Mouse (Mus musculus) liver (tissue): ENCODE measurements around the gene Tmprss5.

Source experiments
- DNase-seq: peaks from one replicate; pipeline ENCODE4 v3.0.0-alpha.2; 2020; ENCODE audit warnings: mixed read lengths

Gene Tmprss5

DNA sequence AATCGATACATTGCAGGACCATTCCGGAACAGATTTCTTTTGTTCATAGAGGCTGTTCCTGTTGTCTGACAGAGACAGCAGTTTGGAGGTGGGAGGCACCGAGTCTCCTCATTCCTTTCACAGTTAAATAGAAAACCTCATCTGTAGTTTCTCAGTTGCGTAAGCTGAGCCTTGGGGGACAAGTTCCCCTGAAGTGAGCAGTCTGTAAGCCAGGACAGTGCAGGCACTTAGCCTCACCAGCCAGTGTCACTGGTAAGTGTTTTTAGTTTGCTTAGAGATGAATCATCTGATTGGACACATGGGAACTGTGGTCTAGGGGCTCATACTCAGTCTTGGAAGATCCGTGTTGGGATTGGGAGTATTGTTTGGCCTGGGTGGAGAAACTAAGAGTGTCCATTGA, at the start of gene Tmprss5:
TSS of gene Tmprss5 (plus strand) at position 154 of the 400 bp plus-strand sequence.
- DNase-seq, result no peak

DNA sequence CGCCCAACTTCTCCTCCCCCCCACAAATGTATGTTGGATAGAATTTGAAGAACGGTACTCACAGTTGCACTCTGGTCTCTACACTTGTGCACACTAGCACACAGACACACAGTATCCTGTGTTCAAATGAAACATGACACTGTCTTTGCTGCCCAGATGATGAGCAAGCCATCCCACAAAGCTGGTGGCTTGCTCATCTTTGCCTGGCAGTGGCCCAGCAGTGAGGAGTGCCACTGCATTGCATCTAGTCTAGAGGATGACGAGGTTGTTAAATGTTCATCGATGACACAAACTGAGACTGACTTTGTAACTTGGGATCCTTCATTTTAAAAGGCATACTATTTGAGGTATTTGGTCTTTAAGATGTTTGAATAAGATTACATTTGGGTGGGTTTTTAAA, 46.3 kb upstream of the Tmprss5 start:
- no peak for DNase-seq

DNA sequence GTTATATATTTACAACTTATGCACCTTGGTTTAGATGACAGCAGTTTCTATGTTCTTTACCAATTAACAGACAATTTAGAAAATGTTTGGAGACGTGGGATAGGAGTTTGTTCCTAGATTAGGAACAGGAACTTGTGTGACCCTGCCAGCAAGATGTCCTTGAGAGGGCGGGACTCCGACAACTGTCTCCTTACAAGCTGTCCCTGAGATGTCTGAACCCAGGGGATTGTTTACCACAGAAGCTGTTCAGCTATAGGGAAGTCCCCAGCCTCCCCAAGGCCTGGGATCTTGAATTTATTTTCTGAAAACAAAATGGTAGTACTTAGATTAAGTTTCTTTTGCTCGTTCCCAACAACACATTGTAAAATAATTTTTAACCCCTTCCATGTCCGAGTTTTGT, 30.2 kb upstream of the Tmprss5 start:
- no peak for DNase-seq

DNA sequence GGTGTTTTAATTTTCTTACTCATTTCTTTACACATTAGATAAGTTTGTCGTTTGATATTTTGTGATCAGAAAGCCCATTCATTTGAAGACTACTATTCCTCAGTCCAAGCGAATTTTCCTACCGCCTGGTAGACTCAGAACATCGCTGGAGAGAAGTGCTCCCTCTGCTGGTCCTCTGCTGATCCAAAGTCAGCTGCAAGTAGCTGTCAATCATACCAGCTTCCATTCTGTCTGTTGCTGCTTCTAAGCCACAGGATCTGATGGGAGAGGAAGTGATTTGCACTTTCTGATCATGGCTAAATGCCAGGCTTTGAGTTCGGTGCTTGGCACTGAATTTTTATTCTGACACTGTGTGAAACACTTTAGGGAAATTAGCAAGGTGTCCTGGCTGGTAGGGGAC, 29.7 kb upstream of the Tmprss5 start:
- DNase-seq, result peak; percentile 58

DNA sequence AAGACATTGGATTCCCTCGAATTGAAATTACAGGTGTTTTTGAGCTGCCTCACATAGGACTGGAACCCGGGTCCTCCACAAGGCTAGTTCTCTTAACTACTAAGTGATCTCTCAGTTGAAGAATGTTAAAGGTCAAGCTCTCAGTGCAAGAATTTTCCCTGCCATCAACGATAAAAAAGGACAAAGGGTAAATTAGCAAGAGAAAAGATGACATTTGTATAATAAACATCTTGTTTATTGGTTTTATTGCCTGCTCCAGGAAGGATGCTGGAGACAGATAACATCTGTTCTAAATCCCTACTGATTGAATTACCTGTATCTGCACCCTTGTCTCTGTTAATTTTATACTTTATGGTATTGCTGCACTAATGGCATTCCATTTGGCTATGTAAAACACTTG, 27.0 kb upstream of the Tmprss5 start:
- no peak for DNase-seq

DNA sequence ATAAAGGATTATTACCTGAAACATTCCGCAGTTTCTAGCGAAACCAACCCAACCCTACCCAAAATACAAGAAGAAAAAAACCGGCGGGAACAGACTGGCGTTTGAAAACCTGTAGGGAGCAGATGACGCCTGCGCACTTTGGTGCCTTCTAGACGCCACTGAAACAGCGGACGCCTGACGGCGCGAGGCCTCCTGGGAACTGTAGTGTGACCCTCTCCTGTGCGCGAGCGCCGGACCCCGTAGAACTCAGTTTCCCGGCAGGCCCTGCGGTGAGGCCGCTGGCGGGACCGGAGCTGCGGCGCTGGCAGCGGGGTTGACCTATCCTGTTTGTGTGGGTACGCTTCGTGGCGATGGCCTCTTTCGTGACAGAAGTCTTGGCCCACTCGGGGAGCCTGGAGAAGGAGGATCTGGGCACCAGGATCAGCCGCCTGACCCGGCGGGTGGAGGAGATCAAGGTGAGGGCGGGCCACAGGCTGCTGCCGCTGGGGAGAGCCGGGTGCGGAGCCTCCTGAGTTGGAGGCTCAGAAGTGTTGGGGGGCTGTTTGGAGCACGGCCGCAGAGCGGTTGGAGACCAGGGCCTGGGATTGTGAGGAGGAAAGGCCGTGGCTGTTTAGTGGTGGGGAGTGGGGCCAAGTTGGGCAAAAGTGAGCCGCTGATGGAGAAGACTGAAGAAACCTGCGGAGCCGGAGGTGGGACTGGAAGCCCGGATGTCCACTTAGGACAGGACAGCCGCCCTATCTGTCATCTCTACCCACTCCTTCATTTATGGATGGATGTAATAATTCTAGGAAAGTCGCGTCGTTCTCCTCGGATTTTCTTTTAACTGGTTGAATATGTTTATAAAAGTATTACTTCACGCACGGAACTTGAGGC, 25.5 kb upstream of the Tmprss5 start, which contains the start of gene Zw10:
TSS of gene Zw10 (plus strand) at position 281 of the 873 bp plus-strand sequence.
- DNase-seq, result peak; percentile 95

DNA sequence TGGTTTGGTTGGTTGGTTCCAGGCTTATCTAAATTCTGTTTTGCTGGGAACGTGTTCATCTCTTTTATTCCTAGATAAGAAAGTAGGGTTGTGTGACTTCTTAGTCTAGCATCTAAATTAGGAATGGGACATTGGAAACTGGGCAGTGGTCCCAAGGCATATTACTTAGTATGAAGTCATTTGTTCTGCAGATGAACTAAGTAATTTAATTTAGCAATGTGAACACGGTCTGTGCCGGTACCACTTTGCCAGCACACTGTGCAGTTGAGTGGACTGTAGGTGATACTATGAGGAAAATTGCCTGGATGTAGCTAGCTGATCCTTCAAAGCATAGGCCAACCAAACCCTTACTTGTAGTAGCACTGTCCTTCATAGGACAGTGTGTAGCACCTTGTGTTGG, 4.2 kb upstream of the Tmprss5 start:
- no peak for DNase-seq

DNA sequence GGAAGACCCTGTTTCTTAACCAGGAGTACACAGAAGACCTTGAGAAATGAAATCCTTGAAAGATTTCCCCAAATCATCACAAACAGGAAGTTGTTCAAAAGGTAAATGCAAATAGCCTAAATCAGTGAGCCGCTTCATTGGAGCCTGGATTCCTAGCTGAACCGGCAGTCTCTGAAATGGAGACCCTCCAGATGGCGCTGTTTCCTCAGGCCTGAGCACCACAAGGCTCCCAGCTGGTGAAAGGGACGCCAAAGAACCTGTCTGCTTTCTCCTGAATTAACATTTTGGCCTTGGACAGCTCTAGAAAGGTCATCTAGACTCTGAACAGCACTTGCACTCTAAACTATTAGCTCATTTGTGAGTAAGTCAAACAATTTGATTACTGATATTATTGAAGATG, 501 bp downstream of the Tmprss5 start:
- DNase-seq, result peak; percentile 53

DNA sequence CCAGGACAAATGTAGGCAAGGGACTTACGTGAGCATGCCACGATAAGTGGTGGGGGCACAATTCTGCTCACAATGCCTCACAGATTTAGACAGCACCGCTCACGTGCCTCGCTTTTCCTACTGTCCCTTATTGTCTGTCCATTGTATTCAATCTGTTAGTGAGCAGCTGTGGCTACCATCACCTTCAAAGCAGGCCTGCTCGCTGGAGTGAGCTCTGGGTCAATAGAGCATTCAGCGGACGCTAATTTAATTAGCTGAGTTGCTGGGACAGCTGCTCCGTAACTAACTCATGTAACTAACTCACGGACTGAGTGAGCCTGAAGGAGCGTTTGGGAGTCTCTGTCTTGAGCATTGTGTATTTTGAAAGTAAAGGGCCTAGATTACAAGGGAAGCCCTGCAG, 6.3 kb downstream of the Tmprss5 start:
- DNase-seq, result no peak

DNA sequence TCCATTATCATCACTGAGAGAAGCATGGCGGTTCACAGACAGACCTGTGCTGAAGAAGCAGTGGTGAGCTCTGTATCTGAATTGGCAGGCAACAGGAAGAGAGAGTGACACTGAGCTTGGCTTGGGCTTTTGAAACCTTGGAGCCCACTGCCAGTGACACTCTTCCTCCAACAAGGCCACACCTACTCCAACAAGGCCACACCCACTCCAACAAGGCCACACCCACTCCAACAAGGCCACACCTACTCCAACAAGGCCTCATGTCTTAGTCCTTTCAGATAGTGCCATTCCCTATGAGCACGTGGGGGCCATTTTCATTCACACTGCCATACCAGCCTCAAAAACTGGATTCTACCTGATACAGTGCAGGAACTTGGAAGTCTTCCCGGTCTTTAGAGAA, 17.8 kb downstream of the Tmprss5 start:
- DNase-seq, result no peak

DNA sequence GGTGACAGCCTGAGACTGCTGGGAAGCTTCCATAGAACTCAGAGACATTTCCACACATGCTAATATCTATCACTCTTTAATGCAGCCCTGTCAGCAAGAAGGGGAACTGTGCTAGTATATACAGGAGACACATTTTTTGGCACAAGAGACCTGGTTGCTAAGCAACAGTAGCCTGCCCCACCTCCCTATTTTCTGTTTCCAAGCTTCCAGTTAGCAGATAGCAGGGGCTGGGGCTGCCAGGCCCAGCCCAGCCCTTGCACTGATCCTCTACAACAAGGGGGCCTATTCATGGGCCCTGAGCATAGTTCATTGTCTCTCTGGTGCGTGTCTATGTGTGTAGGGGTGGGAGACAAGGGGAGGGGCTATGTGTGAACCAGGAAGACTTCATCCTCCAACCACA, 21.3 kb downstream of the Tmprss5 start:
- DNase-seq, result no peak

DNA sequence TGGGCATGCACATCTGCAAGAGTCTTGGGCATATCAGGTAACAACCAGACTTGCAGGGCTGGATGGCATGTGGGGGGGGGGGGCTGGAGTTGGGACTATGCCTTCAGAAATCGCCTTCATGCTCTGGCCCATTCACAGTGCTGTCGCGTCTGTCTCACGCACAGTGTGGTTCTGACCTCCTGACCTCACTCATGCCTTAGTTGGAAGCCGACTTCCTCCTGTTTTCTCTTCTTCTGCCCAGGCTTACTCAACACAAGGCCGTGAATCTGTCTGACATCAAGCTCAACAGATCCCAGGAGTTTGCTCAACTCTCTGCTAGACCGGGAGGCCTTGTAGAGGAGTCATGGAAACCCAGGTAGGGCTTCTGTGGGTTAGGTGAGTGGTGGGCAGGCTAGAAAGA, 28.0 kb downstream of the Tmprss5 start:
- DNase-seq, result no peak

DNA sequence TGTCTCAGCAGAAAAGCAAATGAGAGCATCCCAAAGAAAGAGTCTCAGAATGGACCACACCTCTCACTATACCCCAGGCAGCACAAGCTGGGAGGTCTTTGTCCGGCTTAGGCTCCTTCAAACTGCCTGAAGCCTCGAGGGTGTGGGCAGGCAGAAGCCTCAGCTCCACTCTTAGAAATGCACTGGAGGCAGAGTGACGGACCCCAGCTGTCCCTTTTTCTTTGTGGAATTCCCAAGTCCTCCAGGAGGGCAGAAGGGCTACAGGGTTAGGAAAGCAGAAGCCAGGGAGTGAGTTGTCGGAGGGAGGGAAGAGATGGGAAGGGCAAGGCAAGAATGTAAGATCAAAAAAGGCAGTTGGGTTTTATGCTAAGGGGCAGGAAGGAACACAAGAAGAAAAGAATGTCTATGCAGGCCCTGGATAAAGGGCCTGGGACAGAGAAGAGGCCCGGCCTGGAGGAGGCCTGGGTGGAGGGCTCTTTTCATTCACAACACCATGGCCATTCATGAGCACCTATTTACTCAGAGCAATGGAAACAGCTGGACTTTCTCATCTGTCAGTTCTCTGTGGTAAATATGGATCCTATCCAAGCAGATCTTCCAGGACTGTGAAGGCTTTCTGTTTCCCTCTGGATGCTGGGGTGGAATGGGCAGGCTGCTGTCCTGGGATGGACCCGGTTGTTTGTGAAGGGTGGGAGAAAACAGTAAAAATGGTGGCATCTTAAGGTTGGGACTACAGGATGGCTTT, 29.6 kb downstream of the Tmprss5 start:
- DNase-seq, result no peak

DNA sequence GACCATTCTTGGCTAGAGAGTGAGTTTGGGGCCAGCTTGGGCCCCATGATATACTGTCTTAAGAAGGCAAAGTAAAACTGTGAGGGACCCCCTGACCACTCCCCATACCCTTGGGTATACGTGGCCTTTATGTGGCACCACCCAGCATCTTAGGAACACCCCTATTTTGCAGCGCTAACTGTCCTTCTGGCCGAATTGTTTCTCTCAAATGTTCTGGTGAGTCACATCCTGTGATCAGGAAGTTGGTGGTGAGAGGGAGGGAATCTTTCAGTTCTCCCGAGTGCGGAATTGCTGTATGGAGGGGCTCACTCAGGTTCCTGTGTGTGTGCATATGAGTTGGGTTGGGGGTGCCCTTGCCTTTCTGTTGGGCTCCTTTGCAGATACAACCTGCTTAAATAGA, 30.2 kb downstream of the Tmprss5 start:
- DNase-seq, result no peak

DNA sequence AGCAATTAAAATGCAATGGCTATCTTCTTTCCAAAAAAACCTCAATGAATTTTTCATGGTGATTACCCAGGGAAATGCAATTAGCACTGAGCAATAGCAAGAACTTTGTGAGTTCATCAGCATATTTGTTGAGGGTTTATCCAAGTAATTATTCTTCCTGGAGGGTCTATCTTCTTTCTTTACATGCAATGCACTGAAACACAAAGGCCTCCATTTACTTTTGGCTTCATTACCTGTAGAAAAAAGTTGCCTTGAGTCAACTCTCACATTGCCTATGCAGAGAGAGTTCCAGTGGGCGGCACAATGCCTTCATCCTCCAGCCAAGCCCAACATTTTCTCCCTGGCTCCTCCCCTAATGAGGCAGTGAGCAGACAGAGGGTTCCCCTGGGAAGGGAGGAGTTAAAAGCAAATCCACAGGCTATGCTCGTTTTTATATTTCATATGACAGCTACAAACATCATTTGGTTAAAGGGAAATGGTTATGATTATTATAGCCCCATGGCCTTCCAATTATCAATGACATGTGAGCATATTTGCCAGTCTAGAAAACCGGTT, 37.3 kb downstream of the Tmprss5 start:
- no peak for DNase-seq

DNA sequence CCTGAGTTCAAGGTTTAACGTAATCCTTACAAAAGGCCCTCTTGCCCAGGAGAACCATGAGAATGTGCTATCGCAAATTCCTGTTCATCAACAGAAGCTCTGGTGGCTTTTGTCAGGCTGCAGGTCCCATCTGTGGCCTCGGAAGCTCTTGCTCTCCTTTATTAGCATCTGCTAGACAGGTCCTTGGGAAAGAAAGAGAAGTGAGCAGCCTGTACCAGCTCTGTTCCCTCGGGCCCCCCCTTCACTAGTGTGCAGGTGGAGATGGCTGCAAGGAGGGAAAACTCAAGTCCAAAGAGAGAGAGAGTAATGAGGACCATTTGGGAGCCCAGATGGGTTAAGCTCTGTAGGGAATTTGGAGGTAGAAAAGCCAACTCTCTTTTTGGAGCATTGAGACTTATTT, 38.7 kb downstream of the Tmprss5 start:
- DNase-seq, result no peak

DNA sequence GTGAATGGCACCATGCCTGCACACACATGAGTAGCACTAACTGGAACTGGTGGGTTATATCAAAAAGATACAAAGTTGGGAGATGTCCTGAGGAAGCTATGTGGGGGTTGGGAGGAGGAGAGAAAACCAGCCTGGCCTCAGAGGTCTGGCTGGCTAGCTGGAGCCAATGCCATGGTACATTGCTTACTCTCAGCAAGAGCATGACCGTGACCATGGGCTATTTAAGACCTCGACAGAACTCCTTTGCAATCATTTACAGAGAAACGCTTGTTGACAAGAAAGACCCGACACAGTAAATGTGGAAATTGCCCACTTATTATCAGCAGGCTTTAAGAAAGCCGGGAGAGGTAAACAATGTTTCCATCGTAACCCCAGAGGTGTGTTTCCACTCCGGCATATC, 44.6 kb downstream of the Tmprss5 start:
- no peak for DNase-seq

DNA sequence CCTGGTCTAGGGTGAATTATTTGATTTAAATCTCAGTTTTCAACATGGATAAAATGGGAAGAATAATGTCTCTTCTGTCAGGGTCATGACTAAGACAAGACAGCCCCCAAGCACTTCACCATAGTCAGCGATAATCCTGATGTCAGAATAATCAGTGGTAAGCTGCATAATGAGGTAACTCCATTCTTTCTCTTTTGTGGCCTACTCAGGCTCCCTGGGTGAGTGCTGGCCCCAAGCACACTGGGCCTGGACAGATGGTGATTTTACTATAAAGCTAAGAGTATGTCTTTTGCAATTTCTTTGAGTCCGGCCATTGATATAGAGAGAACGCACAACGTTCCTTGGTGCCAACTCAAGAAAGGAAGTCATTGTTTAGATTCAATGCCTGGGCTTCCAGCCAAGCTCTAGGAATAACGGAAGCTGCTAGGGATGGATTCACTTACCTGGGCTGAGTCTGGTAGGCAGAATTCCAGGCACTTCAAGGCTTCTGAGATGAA, 49.5 kb downstream of the Tmprss5 start:
- DNase-seq, result no peak

DNA sequence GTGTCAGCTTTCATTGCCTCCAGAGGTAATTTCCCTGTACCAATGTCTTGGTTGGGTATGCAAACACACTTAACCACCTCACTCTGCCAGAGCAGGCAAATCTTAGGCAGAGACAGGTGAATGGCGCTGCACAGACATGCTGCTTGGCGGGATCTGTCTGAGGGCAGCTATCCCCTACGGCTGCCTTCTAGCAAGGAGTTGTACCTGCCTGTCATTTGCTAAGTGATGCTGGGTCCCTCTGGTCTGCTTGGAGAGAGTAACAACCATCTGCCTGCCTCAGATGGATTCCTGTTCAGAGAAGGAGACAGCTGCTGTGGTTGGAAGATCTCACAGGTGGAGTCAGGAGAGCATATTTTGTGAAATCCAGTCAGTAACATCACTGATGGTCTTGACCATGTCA, 62.8 kb downstream of the Tmprss5 start:
- no peak for DNase-seq

DNA sequence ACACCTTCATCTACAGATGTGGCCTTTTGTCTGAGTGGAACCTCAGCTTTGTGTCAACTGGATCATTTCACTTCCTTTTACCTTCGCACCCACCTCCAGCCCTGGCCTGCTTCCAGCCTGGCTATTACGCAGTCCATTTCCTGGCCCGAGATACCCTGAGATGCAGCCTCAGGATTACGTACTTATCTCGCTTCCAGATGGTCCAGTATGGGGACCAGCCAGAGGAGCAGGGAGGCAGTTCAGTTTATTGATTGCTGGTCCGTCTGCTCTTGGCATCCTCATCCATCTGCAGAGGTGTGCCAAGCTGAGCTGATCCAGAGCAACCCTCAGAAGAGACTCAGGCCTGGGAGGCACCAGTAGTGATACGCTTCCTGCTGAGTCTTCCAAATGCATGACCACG, 64.7 kb downstream of the Tmprss5 start:
- no peak for DNase-seq

DNA sequence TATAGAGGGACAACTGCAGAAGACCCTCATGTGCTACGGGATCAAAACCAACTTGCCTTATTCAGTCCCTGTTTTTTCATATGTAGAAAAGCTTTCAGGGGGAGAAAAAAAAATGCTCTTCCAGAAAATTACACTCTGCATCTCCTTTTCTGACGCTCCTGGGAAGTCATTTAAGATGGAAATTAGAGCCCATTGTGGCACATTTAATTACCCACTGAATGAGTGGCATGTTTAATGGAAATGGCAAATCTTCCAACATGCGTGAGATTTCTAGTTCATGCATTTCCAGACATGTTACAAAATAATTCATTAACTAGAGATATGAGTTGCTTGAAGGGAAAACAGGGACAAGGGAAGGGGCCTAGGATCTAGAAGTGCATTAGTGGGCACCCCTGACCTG, 66.0 kb downstream of the Tmprss5 start:
- DNase-seq, result no peak
